Mouse (Mus musculus) cerebellum, adult 9-10 months (tissue): ENCODE measurements at regions not wholly inside any gene's neighbourhood (a gene's known extent, or its start where the extent isn't known, plus 50 kb on each side); places are given as distances from the start of the nearest gene placed in this dataset.

ENCODE experiments used
- DNase-seq: peaks from one replicate; pipeline ENCODE4 v3.0.0; 2022

DNA sequence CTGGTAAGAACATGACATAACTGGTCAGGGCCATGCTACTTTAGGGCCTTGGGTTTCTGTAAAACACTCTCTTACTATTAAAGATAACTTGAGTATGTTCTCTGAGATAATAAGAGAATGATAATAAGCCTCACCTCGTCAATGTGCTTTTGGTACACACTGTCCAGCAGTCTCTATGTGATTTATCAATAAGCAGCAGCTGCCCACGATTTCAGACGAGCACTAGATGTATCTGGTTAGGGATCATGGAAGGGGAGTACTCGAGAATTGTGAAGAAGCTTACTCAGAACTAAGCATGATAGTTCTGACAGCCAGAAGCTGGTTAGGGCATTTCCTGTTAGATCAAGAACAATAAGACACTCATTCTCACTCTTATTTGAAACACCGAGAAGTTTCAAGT, 53.8 kb downstream of the Neurod6 start:
- DNase-seq, result no peak

GRCm38 (mm10) chr6:55620366-55620765, 60.7 kb downstream of the Neurod6 start:
- no peak for DNase-seq

- peak; percentile 56 for DNase-seq
Observed at GRCm38 (mm10) chr6:55617922-55618481, 63.1 kb downstream of the Neurod6 start.

DNA sequence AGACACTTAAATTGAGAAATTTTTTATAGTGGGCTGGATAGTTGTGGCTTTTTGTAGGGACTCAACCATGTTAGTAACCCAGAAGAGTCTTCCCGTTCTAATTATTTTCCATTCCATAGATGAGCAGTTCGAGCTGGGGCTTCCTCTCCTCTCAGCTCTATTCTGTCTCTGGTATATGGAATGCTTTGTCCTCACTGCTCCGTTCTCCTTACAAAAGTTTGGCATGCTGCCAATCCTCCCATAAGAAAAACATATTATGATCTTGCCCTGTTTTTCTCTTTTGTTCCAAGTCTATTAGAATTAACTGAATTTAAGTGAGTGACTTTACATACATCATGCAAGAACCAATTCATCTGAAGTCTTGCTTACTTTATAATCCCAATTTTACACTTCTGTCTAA, 70.7 kb downstream of the Neurod6 start:
- no peak for DNase-seq

DNA sequence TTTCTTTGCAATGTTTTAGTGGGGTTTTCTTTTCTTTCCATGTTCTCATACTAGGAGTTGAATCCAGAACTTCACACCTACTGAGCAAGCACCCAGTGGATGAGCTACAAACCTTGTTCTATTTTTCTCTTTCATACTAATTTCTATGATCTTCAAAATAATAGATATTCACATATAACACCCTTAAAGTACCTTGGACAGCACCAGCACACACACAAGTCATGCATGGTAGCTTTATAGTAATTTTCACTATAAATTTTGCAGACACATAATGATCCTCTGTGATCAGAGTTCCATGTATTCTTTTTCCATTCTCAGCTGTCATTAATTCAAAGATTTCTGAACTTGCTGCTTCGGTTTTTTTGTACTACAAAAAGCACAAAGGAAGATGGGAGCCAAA, 71.1 kb downstream of the Neurod6 start:
- DNase-seq, result no peak

- DNase-seq, result no peak
Observed at GRCm38 (mm10) chr6:55609053-55609452, 72.0 kb downstream of the Neurod6 start.

GRCm38 (mm10) chr6:55597088-55597487, 84.0 kb downstream of the Neurod6 start:
- DNase-seq, result no peak

DNA sequence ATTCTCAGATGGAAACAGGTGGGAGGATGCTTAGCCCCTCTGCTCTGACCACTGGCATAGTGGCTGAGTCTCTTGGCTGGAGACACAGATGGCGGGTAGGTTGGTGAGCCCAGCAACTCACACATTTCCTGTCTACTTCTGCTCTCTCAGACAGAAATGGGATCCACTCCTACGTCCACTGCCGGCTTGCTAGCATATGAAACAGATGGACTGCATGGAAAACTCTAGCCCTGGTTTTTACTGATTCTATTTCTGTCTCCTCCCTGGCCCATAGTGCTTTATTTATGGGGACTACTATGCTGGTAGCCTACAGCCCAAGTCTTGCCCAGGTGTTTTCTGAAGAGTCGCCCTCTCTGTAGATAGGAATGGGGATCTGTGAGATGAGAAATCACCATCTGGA, 88.9 kb downstream of the Neurod6 start:
- no peak for DNase-seq

GRCm38 (mm10) chr6:55581106-55581505, 100.0 kb downstream of the Neurod6 start:
- no peak for DNase-seq

DNA sequence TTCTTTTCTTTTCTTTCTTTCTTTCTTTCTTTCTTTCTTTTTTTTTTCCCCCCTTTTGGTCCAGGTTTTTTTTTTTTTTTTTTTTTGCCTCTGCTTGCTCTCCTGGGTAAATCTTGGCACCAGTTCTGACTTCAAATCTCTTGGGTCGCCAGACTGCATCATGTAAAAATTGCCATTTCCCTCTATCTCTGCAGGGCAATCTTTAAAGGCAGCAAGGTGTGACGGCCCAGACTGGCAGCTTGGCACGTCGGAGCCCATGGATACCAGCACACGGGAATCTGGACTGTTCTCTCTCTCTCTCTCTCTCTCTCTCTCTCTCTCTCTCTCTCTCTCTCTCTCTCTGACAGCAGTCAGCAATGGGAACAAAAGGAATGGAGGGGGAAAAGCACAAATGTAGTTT, 101.0 kb downstream of the Neurod6 start:
- peak; percentile 4 for DNase-seq

- no peak for DNase-seq
Observed at GRCm38 (mm10) chr6:55579611-55580010, 101.5 kb downstream of the Neurod6 start.

GRCm38 (mm10) chr6:55579105-55579504, 102.0 kb downstream of the Neurod6 start:
- no peak for DNase-seq

DNA sequence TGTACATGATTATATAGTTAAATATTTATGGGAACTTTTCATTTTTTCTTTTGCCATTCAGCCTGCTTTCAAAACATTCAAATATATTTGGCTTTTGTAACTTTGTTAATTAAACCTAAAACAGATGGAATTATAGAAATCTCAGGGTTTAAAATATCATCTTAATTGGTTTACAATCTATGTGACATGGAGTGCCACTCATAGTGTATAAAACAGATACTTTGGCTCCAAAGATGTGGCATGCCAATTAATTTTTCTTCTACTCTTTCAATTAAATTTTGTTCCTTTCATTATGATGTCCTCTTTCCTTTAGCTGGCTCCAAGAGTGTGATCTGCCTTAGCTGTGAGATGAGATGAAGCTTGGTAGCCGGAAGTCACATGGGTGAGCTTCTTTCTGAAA, 103.0 kb downstream of the Neurod6 start:
- DNase-seq, result no peak

GRCm38 (mm10) chr6:55567521-55567920, 113.5 kb downstream of the Neurod6 start:
- no peak for DNase-seq

- DNase-seq, result no peak
Observed at GRCm38 (mm10) chr6:55565260-55566209, 113.8 kb downstream of the Adcyap1r1 start.

DNA sequence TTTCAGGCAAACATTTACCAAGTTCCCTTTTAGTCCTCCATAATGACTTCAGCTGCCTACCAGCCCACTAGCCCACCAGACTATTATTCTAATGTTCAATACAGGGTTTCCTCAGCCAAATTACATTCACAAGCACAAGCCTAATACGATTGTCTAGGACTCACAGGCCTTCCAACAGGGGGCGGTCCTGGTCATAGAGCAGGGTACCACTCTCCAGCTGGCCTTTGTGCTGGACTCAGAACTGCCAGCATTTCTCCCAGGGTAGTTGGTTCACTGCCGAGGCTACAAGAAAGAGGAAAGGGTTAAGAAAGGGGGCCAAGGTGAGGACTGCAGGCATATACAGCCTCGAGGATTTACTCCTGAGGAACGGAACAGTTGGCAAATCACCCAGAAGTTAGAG, 108.8 kb downstream of the Adcyap1r1 start:
- DNase-seq, result no peak

DNA sequence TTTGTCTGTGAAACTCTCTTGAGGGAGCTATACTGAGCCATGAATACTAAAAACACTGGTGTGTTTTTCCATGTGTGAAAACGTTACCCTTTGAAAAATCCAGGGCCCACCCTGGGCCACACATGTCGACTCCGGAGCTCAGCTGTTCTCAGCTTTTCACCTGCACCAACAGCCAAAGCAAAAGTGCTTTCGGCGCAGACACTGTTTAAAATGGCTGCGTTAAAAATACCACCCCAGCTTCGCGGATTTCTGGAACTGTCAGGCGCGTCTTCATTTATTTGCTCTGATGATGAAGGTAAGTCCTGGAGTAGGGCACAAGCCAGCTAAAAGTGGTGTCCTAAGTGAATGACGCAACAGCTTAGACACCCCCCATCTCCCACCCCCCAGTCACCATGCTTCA, 108.0 kb downstream of the Adcyap1r1 start:
- DNase-seq, result no peak
